Mouse (Mus musculus) olfactory bulb, adult 2 months (tissue): Measurements from ENCODE around the gene St5.

Experiments used
- CTCF ChIP-seq: fragments of 200-500 bp; IDR thresholded peaks from 2 replicates; pipeline ENCODE4 v1.5.1; 2012; ENCODE audit warnings: low read depth, mild to moderate bottlenecking, low read length, moderate library complexity; ENCODE audit not compliant: insufficient read depth
- POLR2A ChIP-seq: fragments of 200-500 bp; IDR thresholded peaks from 2 replicates; pipeline ENCODE4 v1.6.1; 2012; ENCODE audit warnings: mild to moderate bottlenecking, low read depth, low read length, moderate library complexity; ENCODE audit not compliant: insufficient read depth

GRCm38 (mm10) chr7:109674944-109675628 lies 28.3 kb downstream of the St5 start:
- TF ChIP-seq POLR2A (no peak), CTCF (no peak)
